Mouse (Mus musculus) embryonic fibroblast, embryonic 13.5 days (primary cell): ENCODE data around the gene Vmn2r68. TPM values are rescaled to one million over a fixed set of nuclear protein-coding genes. Genes with fewer than 3 reads are reported as not detected.

Experiments used
- H3K27ac ChIP-seq: 2 replicates; pipeline ENCODE4 v1.5.1; 2012; ENCODE audit warnings: low read length, control low read depth, inconsistent platforms; ENCODE audit not compliant: insufficient read depth
- H3K4me1 ChIP-seq: 2 replicates; pipeline ENCODE4 v1.6.1; 2011; ENCODE audit warnings: low read length; ENCODE audit not compliant: control insufficient read depth, insufficient read depth
- H3K4me3 ChIP-seq: 2 replicates; pipeline ENCODE4 v1.5.1; 2011; ENCODE audit warnings: mild to moderate bottlenecking, control low read depth, low read length; ENCODE audit not compliant: insufficient read depth
- CTCF ChIP-seq: IDR thresholded peaks from 2 replicates; pipeline ENCODE4 v1.5.1; 2011; ENCODE audit warnings: mild to moderate bottlenecking, control low read depth, low read length, moderate library complexity, borderline replicate concordance; ENCODE audit not compliant: insufficient read depth
- POLR2A ChIP-seq: IDR thresholded peaks from 2 replicates; pipeline ENCODE4 v1.6.1; 2011; ENCODE audit warnings: low read depth, mild to moderate bottlenecking, control low read depth, low read length, moderate library complexity
- polyA plus RNA-seq: library from polyadenylated mRNA; stranded (reverse); fragments of >200 nt; gene quantifications from 2 replicates; pipeline ENCODE4 v1.2.4, GENCODE M21; 2011; ENCODE audit warnings: low read depth; ENCODE audit not compliant: missing spikeins, insufficient read length

The Vmn2r68 gene
- polyA plus RNA-seq = not detected in 2 replicates

GRCm38 (mm10) chr7:85237683-85238082 is at the start of gene Vmn2r68:
Gene Vmn2r68, minus strand, starts transcription at chr7:85237783.
- Histone ChIP-seq H3K4me1 (no peaks in the 10 kb centered on the region), H3K27ac (no peak within 1 kb of the TSS), H3K4me3 (no peak within 1 kb of the TSS)
- no peak for TF ChIP-seq POLR2A
- TF ChIP-seq CTCF = no peak

Other genes with a start within 250 kb of the Vmn2r68 start
- not detected in 2 replicates for gene Vmn2r66, start 225.5 kb downstream of the Vmn2r68 start, polyA plus RNA-seq
- not detected in 2 replicates for gene Vmn2r67, start 81.8 kb downstream of the Vmn2r68 start, polyA plus RNA-seq
- gene Vmn2r69, start 178.1 kb upstream of the Vmn2r68 start, polyA plus RNA-seq = not detected in 2 replicates